Mouse (Mus musculus) layer of hippocampus, postnatal 10 days (tissue): ENCODE measurements around the gene Klf3. TPM values are rescaled to one million over a fixed set of nuclear protein-coding genes. Genes with fewer than 3 reads are reported as not detected.

Experiments used
- DNase-seq, 2 experiments: peaks; one replicate each; pipeline ENCODE4 v3.0.0; 2021; ENCODE audit warnings: low spot score in 2 of 2
- long read RNA-seq: library from polyadenylated mRNA; stranded (forward); transcript quantifications from one replicate; pipeline ENCODE4 v2.0.0, GENCODE M21; 2023
- total RNA-seq, 2 experiments: library from RNA; stranded (reverse); gene quantifications; 2 replicates each; pipeline ENCODE4 v1.2.3; 2021

The Klf3 gene
- 10 to 100 TPM; 41.9 to 42.9 TPM for total RNA-seq
- long read RNA-seq, full-length matches to known transcripts: 7 of 19 reads
- long read RNA-seq, partial matches to known transcripts: 1 of 19 reads
- long read RNA-seq, other reads (novel, unspliced or antisense): 11 of 19 reads

DNA sequence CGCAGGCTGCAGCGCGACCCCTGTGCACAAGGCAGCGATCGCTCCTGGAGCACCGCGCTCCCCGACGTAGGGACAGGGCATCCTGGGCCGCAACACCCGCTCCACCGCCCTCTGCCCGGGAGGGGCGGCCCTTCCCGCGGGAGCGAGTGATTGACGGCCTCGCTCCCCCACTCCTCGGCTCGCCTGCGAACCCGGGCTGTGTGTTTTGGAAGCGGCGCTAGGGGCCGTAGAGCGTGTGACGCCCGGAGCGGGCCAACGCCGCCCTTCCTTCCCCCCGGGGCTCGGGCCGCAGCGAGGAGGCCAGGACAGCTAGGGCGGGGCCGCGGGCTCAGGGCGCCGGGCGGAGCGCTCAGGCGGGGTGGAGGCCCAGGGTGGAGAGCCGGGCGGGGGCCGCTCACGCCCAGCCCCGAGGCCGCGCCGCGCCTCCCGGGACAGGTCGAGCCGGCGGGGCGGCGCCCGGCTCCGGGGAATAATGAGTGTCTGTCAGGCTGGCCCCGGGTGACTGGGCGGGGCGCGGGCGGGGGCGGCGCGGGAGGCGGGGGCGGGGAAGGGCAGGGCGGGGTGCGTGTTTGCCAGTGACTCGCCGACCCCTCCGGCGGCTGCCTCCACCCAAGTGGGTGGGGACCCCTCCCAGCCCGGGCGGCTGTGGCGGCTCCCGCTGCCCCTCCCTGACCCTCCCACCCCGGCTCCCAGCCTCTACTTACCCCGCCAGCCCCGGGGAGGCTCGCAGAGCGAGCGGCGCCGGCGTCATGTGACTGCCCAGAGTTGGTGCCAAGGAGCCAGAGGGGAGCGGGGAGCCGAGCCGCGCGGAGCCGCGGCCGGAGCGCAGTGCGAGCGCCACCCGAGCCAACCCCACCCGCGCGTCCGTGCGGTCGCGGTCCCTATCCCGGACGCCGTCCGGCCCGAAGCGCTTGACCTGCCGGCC, at the start of gene Klf3:
TSS of gene Klf3 (plus strand) at position 594 of the 925 bp plus-strand sequence.
- peak; percentile 80 to 88 for DNase-seq

DNA sequence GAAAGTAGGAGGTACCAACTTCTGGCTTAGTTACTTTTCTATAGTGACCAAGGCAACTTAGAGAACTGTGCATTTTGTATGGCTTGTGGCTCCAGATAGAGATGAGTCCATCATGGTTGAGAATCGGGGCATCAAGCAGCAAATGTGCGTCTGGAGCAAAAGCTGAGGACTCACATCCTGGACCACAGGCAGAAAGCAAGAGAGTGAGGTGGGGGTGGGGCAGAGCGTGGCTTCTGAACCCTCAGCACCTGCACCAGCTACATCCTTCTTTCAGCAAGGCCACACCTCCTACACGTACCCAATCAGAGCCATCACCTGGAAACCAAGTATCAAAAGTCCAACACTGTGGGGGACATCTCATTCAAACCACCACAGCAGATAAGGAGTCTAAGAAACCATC, 40.9 kb upstream of the Klf3 start:
- DNase-seq: no peak

DNA sequence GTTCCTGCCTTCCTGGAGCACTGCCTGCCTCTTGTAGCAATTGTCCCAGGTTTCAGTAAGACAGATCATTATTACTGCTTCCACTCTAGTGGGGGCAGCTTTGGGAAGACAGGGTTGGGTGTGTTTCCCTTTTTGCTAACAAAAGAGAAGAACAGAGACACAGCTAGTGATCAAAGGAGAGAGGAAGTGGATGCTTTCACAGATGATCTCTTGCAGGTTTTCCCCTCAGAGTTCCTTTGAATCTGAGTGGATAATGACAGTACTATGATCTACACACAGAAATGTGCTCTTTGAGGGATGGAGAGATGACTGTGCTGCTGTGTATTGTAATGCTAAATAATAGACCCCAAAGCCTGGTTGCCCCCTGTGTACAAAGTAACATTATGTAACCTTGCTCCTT, 38.7 kb upstream of the Klf3 start:
- no peak for DNase-seq

DNA sequence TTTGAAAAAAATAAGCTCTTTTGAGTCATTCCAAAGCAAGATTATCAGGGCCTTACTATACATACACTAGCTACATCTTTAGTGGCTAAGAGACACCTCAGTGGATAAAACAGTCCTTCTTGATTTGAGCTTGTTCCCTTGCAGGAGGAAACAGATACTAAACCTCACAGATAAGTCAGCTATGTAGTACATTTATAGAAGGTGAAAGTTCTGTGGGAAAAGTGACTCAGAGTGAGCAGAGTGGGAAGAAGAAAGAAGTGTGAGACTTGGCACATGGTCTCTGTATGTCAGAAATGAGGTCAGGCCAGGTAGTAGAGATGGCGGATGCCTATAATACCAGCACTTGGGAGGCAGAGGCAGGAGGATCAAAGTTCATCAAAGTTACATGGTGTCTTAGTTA, 37.4 kb upstream of the Klf3 start:
- DNase-seq: no peak

DNA sequence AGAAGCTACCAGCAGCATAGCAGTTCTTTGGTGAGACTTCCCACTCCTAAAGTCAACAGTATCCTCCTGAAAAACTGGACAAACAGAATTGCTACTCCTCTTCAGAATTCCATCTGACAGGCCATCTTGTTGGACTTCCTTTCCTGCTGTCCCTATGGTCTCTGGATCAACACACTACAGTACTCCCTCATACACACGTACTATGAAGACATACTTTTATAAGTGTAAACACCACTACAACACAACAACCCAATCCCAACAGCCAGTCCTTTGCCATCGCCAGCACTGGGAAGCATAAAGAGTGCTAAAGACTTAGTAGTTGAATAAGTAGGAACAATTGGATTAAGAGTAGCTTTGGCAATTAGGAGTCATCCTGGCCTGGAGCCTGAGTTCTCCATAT, 36.6 kb upstream of the Klf3 start:
- DNase-seq: no peak

DNA sequence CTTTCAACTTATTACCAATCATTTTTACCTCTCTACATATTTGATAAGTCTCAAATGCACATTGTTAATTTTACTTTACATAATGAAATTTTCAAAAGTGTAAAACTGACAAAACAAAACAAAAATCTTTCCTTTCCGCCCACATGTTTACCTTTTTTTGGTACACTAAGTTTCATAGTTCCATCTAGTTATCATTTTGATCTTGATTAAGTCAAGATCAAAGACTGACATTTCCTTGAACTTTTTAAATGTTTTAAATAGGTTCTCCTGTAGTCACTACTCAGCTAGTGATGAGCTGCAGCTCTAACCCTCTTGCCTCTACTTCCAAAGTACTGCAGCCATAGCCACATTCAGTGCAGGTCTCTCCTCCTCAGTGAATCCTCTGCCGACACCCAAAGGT, 31.6 kb upstream of the Klf3 start:
- no peak for DNase-seq

DNA sequence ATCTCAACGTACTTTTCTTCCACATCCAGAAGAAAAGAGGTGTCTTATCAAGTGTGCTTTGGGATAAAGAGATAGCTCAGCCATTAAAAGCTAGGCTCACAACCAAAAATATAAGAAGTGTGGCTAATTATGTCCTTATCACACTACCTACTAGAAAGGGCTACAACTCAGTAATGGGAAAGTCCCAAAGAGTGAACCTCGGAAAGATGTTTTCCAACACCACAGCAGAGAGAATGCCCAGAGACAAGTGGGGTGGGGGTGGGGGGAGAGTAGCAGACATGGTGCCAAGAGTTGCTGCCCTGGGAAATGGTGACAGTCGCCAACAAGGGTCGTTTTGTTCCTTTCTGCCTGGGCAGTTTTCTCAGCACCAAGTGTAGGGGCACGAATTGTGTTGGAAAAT, 25.0 kb upstream of the Klf3 start:
- DNase-seq: no peak

DNA sequence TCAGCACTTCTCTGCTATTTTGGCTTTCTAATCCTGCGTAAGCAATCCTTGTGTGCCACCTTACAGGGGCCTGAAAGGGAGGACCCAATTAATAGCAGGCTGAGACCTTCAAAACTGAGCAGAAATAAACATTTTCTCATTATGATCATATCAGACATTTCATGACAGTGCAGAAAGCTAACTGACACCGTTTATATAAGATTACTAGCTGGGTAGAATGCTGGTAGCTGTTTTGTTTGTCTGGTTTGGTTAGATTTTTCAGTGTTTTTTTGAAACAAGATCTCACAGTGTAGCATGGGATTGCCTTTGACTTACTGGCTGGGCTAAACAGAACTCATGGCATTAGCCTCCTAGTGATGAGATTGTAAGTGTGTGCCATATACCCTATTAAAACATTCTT, 23.9 kb upstream of the Klf3 start:
- no peak for DNase-seq

DNA sequence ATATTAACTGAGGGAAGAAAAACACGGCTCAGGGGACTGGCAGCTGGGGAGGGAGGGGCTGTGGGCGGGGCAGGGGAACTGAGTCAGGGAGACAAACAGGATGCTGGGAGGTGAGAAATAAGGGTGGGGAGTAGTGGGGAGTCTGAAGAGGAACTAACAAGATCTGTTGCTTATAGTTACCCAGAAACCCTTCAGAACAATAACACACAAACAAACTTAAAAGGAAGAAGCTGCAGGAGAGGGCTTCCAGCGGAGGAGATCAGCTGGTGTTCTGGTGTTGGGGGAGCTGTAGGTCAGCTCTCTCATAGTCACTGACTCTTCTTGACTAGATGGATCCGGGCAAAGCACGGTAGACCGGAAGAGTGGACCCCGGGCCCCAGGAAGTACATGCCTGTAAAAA, 22.4 kb upstream of the Klf3 start:
- DNase-seq: no peak

DNA sequence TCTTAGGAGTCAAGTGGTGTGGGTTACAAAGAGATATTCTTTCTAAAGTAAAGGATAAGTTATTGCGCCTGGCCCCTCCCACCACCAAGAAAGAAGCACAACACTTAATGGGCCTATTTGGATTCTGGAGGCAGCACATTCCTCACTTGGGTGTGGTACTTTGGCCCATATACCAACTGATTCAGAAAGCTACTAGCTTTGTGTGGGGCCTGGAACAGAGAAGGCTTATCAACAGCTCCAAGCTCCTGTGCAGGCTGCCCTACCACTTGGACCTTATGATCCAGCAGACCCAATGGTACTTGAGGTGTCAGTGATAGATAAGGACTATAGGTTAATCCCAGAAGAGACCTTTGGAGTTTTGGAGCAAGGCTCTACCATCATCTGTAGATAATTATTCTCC, 15.0 kb upstream of the Klf3 start:
- no peak for DNase-seq

DNA sequence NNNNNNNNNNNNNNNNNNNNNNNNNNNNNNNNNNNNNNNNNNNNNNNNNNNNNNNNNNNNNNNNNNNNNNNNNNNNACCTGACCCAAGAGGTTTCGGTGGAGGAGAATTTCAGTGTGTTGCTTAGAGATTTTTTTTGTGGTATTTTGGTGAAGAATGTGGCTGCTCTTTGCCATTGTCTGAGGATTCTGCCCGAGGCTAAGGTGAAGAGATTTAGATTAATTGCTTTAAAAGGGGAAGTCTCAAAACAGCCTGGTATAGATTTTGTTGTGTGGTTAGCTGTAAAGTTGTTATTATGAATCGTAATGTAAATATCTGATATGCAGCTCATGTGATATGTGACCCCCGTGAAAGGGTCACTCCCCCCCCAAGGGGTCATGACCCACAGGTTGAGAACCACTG, 5.0 kb upstream of the Klf3 start:
- DNase-seq: no peak

DNA sequence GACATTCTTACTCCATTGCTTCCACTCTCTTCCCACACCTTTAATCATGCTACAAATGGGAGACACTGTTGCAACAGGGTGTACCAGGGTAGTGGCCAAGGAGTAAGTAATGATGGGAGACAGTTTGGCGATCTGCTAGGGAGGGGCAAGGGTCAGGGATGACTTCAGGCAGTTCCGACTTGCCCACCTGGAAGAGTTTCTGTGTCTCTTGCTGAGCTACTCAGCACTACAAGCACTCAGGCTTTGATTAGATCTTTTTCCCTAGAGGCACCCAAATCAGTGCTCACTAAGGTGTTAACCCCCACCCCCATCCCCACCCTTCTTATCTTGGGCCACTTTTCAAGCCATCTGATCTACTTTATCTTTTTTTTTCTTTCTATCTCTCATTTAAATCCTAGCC, 1.6 kb upstream of the Klf3 start:
- DNase-seq: no peak

DNA sequence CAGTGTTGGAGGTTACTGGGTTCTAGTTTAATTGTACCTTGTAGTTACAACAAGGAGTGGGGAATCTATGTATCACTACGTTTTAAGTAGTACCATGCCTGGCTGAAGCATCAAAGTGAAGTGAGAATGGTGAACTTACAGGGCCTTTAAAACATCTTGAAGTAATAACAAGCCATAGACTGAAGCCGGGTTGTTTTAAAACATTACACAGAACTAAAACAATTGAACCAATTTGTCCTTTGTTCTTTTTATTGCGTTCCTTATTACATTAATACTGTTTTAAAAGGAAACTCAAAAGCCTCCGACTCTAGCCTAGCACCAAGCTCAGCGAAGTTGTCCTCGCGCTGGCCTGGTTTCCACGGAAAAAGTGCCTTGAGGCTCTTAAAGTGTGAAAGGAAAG, 1.0 kb upstream of the Klf3 start:
- DNase-seq: no peak

DNA sequence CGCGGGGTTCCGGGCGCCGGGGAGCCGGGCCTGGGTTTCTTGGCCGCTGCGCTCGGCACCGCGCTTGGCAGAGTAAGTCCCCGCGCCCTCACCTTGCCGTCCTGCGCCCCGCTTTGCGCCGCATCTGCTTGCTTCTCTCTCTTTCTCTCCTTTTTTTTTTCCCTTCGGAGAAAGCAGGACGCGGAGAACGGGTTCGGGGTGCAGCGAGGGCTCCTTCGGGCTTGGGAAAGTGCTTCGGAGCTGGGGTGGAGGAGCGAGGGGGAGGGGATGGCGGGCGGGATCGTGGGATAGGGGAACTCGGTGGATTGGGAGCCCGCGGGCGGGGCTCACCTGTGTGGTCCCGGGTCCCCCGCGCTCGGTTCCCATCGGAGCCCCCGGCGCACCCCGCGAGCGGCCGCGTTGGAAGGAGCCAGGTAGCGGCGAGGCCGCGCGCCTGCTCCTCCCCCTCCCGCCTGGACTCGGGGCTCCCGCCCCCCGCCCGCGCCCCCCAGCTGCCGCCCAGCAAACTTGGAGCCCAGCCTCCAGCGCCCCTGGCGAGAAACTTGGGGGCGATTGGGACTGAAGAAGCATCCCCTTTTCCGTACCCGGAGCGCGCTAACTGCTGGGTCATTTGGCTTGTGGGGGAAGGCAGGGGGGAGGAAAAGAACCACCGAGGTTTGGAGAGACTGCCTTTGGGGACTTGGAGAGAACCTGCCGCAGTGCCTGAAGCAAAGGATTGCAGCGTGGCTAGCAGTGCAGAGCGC, 703 bp downstream of the Klf3 start:
- DNase-seq: peak; percentile 66 to 72

DNA sequence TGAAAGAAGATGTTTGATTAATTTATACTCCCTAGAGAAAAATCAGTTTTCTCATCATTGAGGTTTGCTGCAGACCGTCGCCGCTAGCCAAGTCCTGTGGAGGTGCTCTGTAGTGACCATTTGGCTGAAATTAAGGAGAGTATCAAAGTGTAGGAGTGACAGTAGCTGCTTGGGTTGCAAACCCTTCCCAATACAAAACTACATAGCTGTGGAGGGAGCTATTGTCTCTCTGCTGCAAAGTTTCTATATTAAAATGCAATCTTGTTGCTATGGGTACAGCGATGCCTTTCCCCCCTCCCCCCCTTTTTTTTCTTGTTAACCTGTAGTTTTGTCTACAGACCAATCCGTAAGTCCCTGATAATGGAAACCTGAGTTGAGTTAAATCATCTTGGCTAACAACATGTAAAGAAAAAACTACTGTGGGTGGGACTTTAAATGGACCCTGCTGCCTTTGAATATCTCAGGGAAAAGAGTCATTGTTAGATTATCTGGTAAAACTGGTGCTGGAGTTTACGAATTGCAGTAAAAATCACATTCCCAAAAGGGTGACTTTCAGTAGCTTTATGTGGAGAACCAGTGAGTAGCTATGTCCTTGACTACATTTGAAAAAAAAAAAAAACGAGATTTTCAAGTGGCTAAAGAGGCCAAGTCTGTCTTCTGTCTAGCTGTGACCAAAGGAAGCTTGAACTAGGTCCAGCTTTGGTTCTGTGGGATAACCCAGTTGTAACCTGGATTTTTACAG, 2.1 kb downstream of the Klf3 start:
- DNase-seq: no peak

DNA sequence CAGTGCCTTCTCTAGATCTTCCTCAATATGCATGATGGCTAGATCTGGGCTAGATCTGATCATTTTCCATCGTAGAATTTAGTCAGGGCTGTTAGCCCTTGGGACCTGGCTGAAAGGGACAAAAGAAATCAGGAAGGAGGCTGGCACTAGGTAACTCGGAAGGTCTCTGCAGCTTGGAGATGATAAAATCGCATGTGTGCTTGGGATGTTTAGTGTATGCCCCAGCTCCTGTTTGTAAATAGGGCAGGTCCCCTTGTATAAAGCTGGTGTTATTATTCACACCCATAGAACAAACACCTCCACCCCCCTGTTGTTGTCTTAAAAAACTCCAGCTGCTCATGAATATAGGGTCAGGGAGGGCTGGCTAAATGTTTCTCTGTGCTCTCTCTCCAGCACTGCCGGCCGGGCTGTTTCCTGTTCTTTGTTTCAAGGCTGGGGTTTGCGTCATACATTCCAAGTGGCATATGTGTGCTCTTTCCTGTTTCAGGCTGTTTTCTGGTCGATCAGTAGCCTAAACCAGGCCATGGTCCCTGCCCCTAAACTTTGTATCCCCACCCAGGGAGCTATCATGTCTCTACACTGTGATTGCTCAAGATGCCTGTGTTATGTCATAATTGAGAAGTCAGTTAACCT, 2.8 kb downstream of the Klf3 start:
- peak in 1 of 2 experiments; percentile 54 for DNase-seq

DNA sequence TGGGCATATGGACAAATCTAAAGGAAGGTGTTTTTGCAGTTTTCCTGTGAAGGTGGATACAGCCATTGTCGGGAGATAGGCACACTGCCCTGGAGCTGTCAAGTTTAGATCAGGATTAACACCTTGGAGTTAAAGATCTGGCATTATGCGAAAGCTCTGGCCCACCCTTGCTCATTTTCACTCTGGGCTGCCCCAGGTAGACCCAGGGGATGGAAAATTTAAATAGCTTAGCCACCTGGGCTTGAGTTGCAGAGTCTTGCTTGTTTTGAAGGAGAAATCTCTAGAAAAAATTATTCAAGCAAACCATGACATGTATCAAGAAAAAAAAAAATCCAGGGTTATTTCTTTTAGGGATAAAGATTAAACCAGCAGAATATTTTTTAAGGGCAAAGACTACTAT, 3.4 kb downstream of the Klf3 start:
- DNase-seq: no peak

DNA sequence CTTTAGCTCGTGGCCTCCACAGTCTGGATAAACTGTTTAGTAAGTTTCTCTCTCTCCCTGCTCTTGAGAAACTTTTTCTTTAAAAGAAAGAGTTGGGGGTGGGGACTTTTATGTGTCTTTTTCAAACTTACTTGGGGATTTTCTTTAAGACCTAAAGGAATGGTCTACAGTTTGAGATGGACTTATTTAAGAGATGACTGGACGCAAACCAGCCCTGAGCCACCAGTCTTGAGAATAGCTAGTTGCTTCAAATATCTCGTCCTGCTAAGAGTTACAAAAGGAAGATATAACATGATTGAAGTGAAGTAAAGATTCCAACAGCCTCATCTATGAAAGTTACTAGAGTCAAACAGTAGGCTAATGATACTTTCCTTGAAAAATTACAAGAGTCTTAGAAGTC, 4.0 kb downstream of the Klf3 start:
- DNase-seq: no peak

DNA sequence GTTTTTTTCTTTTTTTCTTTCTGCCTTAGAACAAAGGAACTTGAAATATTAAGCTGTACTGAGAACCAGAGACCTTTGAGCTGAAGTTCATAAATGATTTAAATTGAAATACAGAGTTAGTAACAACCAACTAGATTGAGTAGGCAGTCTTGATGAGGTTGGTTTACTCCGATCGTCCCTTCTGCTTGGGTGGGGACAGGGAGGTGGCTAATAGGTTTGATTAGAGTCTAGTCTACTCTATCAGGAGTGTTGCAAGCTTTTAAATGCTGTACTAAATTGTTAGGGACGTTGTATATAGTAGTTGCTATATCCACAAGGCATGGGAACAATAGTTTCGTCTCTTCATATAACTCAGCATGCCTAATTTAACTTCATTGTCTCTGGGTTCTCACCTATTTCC, 4.4 kb downstream of the Klf3 start:
- DNase-seq: no peak

DNA sequence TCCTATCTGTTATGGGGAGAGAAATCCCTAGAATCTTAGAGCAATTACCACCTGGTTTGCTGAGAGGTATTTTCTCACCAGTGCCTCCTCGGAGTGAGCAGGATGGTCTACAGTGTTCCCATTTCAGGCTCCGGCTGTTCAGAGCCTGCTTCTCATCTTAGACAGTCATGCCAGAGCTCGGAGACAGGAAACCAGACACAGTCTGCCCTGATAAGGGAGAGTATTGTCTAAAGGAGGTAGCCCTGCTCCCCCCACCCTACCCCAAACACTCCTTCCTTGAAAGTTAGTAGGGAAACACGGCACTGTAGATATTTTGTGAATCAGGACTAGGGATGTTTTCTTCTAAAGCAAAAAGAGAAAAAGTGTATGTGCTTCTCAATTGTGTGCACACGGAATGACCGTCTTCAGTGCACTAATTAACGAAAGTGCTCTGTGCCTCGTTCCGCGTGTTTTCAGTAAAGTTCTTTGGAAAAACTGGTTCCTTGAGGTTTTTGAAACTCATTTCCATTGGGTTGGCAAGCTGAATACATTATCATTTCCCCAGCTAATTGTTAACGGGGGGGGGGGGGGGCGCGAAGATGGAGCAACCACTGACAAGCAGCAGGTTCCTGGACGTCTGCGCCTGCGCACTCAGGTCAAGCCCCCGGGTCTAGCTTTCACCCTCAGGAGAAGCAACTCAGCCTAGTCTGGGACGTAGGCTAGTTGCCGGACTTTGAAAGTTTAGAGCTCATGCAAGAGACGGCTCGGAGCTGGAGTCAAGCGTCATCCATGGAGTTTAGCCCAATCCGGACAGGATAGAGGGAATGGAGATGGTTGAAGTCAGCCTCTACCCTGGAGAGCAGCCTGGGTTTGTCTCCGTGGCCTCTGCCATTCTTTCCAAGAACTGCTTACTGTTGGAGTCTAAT, 5.2 kb downstream of the Klf3 start:
- DNase-seq: no peak
